Mouse (Mus musculus) heart, embryonic 15.5 days (tissue): ENCODE measurements around the gene Thyn1. TPM values are rescaled to one million over a fixed set of nuclear protein-coding genes. Genes with fewer than 3 reads are reported as not detected.

Source experiments
- ATAC-seq: fragments of 200-750 bp; cut with Nextera tagmentation; replicated peaks from 2 replicates; pipeline ENCODE4 v1.8.0; 2017; ENCODE audit warnings: low read depth, moderate TSS enrichment; ENCODE audit not compliant: insufficient number of reproducible peaks, insufficient read depth, low FRiP score
- H3K27ac ChIP-seq: fragments of 300-500 bp; sonication (generic); 2 replicates; pipeline ENCODE4 v1.5.1; 2015; ENCODE audit warnings: mild to moderate bottlenecking, inconsistent platforms
- H3K27me3 ChIP-seq: fragments of 300-500 bp; sonication (generic); 2 replicates; pipeline ENCODE4 v1.6.1; 2015; ENCODE audit warnings: inconsistent platforms
- H3K36me3 ChIP-seq: fragments of 300-500 bp; sonication (generic); 2 replicates; pipeline ENCODE4 v1.6.1; 2015; ENCODE audit warnings: mild to moderate bottlenecking, inconsistent platforms
- H3K4me1 ChIP-seq: fragments of 300-500 bp; sonication (generic); replicated peaks from 2 replicates; pipeline ENCODE4 v1.6.1; 2015; ENCODE audit warnings: inconsistent platforms
- H3K4me2 ChIP-seq: fragments of 300-500 bp; sonication (generic); 2 replicates; pipeline ENCODE4 v1.6.1; 2015; ENCODE audit warnings: inconsistent platforms, mild to moderate bottlenecking, moderate library complexity
- H3K4me3 ChIP-seq: fragments of 300-500 bp; sonication (generic); 2 replicates; pipeline ENCODE4 v1.5.1; 2015; ENCODE audit warnings: mild to moderate bottlenecking, inconsistent platforms
- H3K9ac ChIP-seq: fragments of 300-500 bp; sonication (generic); 2 replicates; pipeline ENCODE4 v1.6.1; 2015; ENCODE audit warnings: mild to moderate bottlenecking, inconsistent platforms
- H3K9me3 ChIP-seq: fragments of 300-500 bp; sonication (generic); replicated peaks from 2 replicates; pipeline ENCODE4 v1.6.1; 2016; ENCODE audit warnings: inconsistent platforms
- WGBS: fragments of 180-500 bp; shearing (Covaris S2); methylation state at CpG from one replicate; pipeline ENCODE4 v1.1.7; 2015; ENCODE audit warnings: mixed read lengths; 5-methylcytosine and 5-hydroxymethylcytosine counted together
- polyA plus RNA-seq: library from polyadenylated mRNA; unstranded; fragments of >200 nt; fragmentation: Nextera tagmentation; extraction: Ambion mirVana; gene quantifications from 2 replicates; pipeline ENCODE4 v1.2.1, GENCODE M21; 2015

The Thyn1 gene
- polyA plus RNA-seq, 1 experiment from 2014 or later: 80.8 TPM

GRCm38 (mm10) chr9:27005231-27005630 is 5.7 kb downstream of the Thyn1 start:
- 90% methylated on average over 3 of the region's 3 CpGs for WGBS
- H3K4me2 ChIP-seq: no peak overlapping the region
- H3K36me3 ChIP-seq: peaks cover 51% of the 10 kb centered on the region
- no peak overlapping the region for H3K9ac ChIP-seq
- H3K4me1 ChIP-seq: peaks cover 7% of the 10 kb centered on the region
- H3K27ac ChIP-seq: no peak overlapping the region
- H3K4me3 ChIP-seq: no peak overlapping the region
- ATAC-seq: no peak
- no peaks in the 10 kb centered on the region for H3K9me3 ChIP-seq
- H3K27me3 ChIP-seq: no peaks in the 10 kb centered on the region

- no peak for ATAC-seq
- no peak overlapping the region for H3K9ac ChIP-seq
- peaks cover 1% of the 10 kb centered on the region; the same call in 1 of the 2 replicates for H3K4me1 ChIP-seq
- no peaks in the 10 kb centered on the region for H3K9me3 ChIP-seq
- no peak overlapping the region for H3K4me2 ChIP-seq
- H3K36me3 ChIP-seq: peaks cover 56% of the 10 kb centered on the region
- no peak overlapping the region for H3K4me3 ChIP-seq
- 87% methylated on average over 1 of the region's 1 CpGs for WGBS
- H3K27ac ChIP-seq: no peak overlapping the region
- no peaks in the 10 kb centered on the region for H3K27me3 ChIP-seq
Measured at GRCm38 (mm10) chr9:27005933-27006332, 6.4 kb downstream of the Thyn1 start.

- peaks cover 62% of the 10 kb centered on the region for H3K36me3 ChIP-seq
- no peak overlapping the region for H3K9ac ChIP-seq
- H3K4me1 ChIP-seq: no peaks in the 10 kb centered on the region
- no peak overlapping the region for H3K27ac ChIP-seq
- no peaks in the 10 kb centered on the region for H3K9me3 ChIP-seq
- 87% methylated on average over 5 of the region's 5 CpGs for WGBS
- H3K27me3 ChIP-seq: no peaks in the 10 kb centered on the region
- no peak for ATAC-seq
- H3K4me2 ChIP-seq: no peak overlapping the region
- no peak overlapping the region for H3K4me3 ChIP-seq
Measured at GRCm38 (mm10) chr9:27006866-27007265, 7.4 kb downstream of the Thyn1 start.

- H3K4me3 ChIP-seq: no peak overlapping the region
- no peaks in the 10 kb centered on the region for H3K9me3 ChIP-seq
- no peak overlapping the region for H3K9ac ChIP-seq
- H3K27ac ChIP-seq: no peak overlapping the region
- no peak for ATAC-seq
- WGBS: 79% methylated on average over 5 of the region's 5 CpGs
- H3K4me1 ChIP-seq: no peaks in the 10 kb centered on the region
- no peaks in the 10 kb centered on the region for H3K27me3 ChIP-seq
- H3K36me3 ChIP-seq: peaks cover 78% of the 10 kb centered on the region
- no peak overlapping the region for H3K4me2 ChIP-seq
Measured at GRCm38 (mm10) chr9:27009231-27009630, 9.7 kb downstream of the Thyn1 start.

GRCm38 (mm10) chr9:27011572-27011971 is 12.1 kb downstream of the Thyn1 start:
- Histone ChIP-seq H3K36me3 (peaks cover 84% of the 10 kb centered on the region), H3K4me3 (no peak overlapping the region), H3K4me1 (no peaks in the 10 kb centered on the region), H3K27me3 (no peaks in the 10 kb centered on the region), H3K9me3 (no peaks in the 10 kb centered on the region), H3K9ac (no peak overlapping the region), H3K4me2 (no peak overlapping the region), H3K27ac (no peak overlapping the region)
- ATAC-seq: no peak
- WGBS: 81% methylated on average over 4 of the region's 4 CpGs

- Histone ChIP-seq H3K27ac (no peak overlapping the region), H3K4me3 (no peak overlapping the region), H3K9me3 (no peaks in the 10 kb centered on the region), H3K4me2 (no peak overlapping the region), H3K9ac (no peak overlapping the region), H3K27me3 (no peaks in the 10 kb centered on the region), H3K36me3 (peaks cover 37% of the 10 kb centered on the region), H3K4me1 (peaks cover 5% of the 10 kb centered on the region; the same call in 1 of the 2 replicates)
- 93% methylated on average over 10 of the region's 10 CpGs for WGBS
- ATAC-seq: no peak
Measured at GRCm38 (mm10) chr9:27018961-27019360, 19.5 kb downstream of the Thyn1 start.

GRCm38 (mm10) chr9:27023681-27024080 is 24.2 kb downstream of the Thyn1 start:
- no peak for ATAC-seq
- Histone ChIP-seq H3K9me3 (no peaks in the 10 kb centered on the region), H3K4me2 (no peak overlapping the region), H3K27me3 (no peaks in the 10 kb centered on the region), H3K9ac (no peak overlapping the region), H3K4me1 (peaks cover 27% of the 10 kb centered on the region), H3K36me3 (peaks cover 9% of the 10 kb centered on the region; the same call in 1 of the 2 replicates), H3K4me3 (no peak overlapping the region), H3K27ac (no peak overlapping the region)
- 71% methylated on average over 4 of the region's 4 CpGs for WGBS

GRCm38 (mm10) chr9:27026708-27027107 is 27.2 kb downstream of the Thyn1 start:
- no peak overlapping the region for H3K4me2 ChIP-seq
- H3K4me3 ChIP-seq: no peak overlapping the region
- ATAC-seq: no peak

GRCm38 (mm10) chr9:27029022-27029827 is 29.7 kb downstream of the Thyn1 start:
- no peak; the same call in 1 of the 2 replicates for ATAC-seq
- H3K4me2 ChIP-seq: peak overlapping the region; percentile 93
- H3K27ac ChIP-seq: peak overlapping the region; percentile 94
- peak overlapping the region; percentile 97 for H3K9ac ChIP-seq
- peak overlapping the region; percentile 100 for H3K4me3 ChIP-seq
- H3K4me1 ChIP-seq: peaks cover 44% of the 10 kb centered on the region
- H3K9me3 ChIP-seq: no peaks in the 10 kb centered on the region
- no peaks in the 10 kb centered on the region for H3K27me3 ChIP-seq
- H3K36me3 ChIP-seq: 0 out of 2 replicates have a peak, but pooled peaks cover 3% of the 10 kb centered on the region
- under 1% methylated on average over 52 of the region's 52 CpGs for WGBS

More at GRCm38 (mm10) chr9:27026708-27027107, 27.2 kb downstream of the Thyn1 start:
- WGBS: 65% methylated on average over 1 of the region's 1 CpGs
- Histone ChIP-seq H3K4me1 (peaks cover 40% of the 10 kb centered on the region), H3K9me3 (no peaks in the 10 kb centered on the region), H3K27me3 (no peaks in the 10 kb centered on the region), H3K36me3 (peaks cover 8% of the 10 kb centered on the region; the same call in 1 of the 2 replicates), H3K9ac (no peak overlapping the region), H3K27ac (no peak overlapping the region)

- Histone ChIP-seq H3K4me3 (peak within 1 kb of the TSS; percentile 100), H3K9ac (peak within 1 kb of the TSS; percentile 97), H3K27me3 (no peaks in the 10 kb centered on the region), H3K36me3 (no peaks in the 10 kb centered on the region), H3K4me2 (peak within 1 kb of the TSS; percentile 93), H3K9me3 (no peaks in the 10 kb centered on the region), H3K4me1 (peaks cover 44% of the 10 kb centered on the region), H3K27ac (peak within 1 kb of the TSS; percentile 94)
- WGBS: under 1% methylated on average over 79 of the region's 80 CpGs
- ATAC-seq: peak; percentile 95
Measured at GRCm38 (mm10) chr9:27029828-27030762, 30.6 kb downstream of the Thyn1 start, which contains the start of the genes Vps26b and Ncapd3. TSS of gene Vps26b (minus strand) at chr9:27030065. TSS of gene Ncapd3 (plus strand) at chr9:27030175.

- Histone ChIP-seq H3K27ac (peak overlapping the region; percentile 94), H3K27me3 (no peaks in the 10 kb centered on the region), H3K4me2 (peak overlapping the region; percentile 93), H3K36me3 (no peaks in the 10 kb centered on the region), H3K4me3 (peak overlapping the region; percentile 100), H3K9ac (peak overlapping the region; percentile 81), H3K9me3 (no peaks in the 10 kb centered on the region), H3K4me1 (peaks cover 44% of the 10 kb centered on the region)
- under 1% methylated on average over 17 of the region's 17 CpGs for WGBS
- ATAC-seq: peak; percentile 8
Measured at GRCm38 (mm10) chr9:27030763-27031100, 31.2 kb downstream of the Thyn1 start.
